Mouse (Mus musculus): ENCODE data around the gene Fbxl16. TPM values are rescaled to one million over a fixed set of nuclear protein-coding genes. Genes with fewer than 3 reads are reported as not detected.

Fbxl16 gene
- polyA plus RNA-seq, 1 experiment = 3.6 TPM

GRCm38 (mm10) chr17:25775318-25776062, 33.4 kb upstream of the Fbxl16 start:
- H3K4me1 ChIP-seq (ENCODE audit: control insufficient read depth, insufficient read depth, low read length) = peaks cover 4% of the 10 kb centered on the region; the same call in 1 of the 2 replicates
- TF ChIP-seq POLR2A (IDR thresholded peaks at IDR 0.05; ENCODE audit: low read depth, low read length) (no peak), CTCF (conservative IDR thresholded peaks at IDR 0.05; ENCODE audit: insufficient read depth, insufficient read length, low read depth, low read length) (no peak)
- no peak overlapping the region for H3K27ac ChIP-seq (ENCODE audit: insufficient read depth, low read depth, low read length)
- peak; percentile 69 for DNase-seq
- H3K27me3 ChIP-seq (replicated peaks; ENCODE audit: control insufficient read depth, insufficient read depth, low read length) = no peaks in the 10 kb centered on the region
- 43% methylated on average over 10 of the region's 10 CpGs for whole genome bisulfite sequencing
- H3K4me3 ChIP-seq (ENCODE audit: insufficient read depth, low read depth, low read length) = no peak overlapping the region
- H3K36me3 ChIP-seq (ENCODE audit: control insufficient read depth, insufficient read depth, low read length) = no peaks in the 10 kb centered on the region

- H3K4me1 ChIP-seq (ENCODE audit: control insufficient read depth, insufficient read depth, low read length) = peaks cover 4% of the 10 kb centered on the region; the same call in 1 of the 2 replicates
- H3K27ac ChIP-seq (ENCODE audit: insufficient read depth, low read depth, low read length) = no peak overlapping the region
- H3K4me3 ChIP-seq (ENCODE audit: insufficient read depth, low read depth, low read length) = no peak overlapping the region
- TF ChIP-seq POLR2A (IDR thresholded peaks at IDR 0.05; ENCODE audit: low read depth, low read length) (no peak), CTCF (conservative IDR thresholded peaks at IDR 0.05; ENCODE audit: insufficient read depth, insufficient read length, low read depth, low read length) (no peak)
- H3K36me3 ChIP-seq (ENCODE audit: control insufficient read depth, insufficient read depth, low read length) = no peaks in the 10 kb centered on the region
- no peaks in the 10 kb centered on the region for H3K27me3 ChIP-seq (replicated peaks; ENCODE audit: control insufficient read depth, insufficient read depth, low read length)
- DNase-seq = no peak
- WGBS = 96% methylated on average over 5 of the region's 5 CpGs
Observed at GRCm38 (mm10) chr17:25777948-25778347, 30.9 kb upstream of the Fbxl16 start.

DNA sequence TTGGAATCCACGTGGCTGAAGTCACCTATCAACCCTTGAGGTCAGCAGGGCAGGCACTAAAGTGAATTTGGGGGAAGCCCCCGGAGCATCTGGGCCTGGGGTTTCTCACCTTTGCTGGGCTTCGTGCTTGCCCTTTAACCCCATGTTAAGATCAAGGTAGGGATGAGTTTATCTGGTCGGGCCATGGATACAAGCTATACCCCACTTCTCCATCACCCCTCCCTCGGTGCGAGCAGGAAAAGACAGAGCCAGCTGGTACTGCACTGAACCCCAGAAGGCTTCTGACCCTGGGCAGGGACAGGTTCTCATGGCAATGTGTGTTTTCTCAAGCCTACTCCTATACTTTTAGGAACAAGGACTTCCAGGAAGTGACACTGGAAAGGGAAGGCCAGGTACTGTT, 27.5 kb upstream of the Fbxl16 start:
- no peak for DNase-seq
- 70% methylated on average over 6 of the region's 6 CpGs for WGBS
- Histone ChIP-seq H3K27me3 (replicated peaks; ENCODE audit: control insufficient read depth, insufficient read depth, low read length) (no peaks in the 10 kb centered on the region), H3K4me3 (ENCODE audit: insufficient read depth, low read depth, low read length) (no peak overlapping the region), H3K4me1 (ENCODE audit: control insufficient read depth, insufficient read depth, low read length) (no peaks in the 10 kb centered on the region), H3K36me3 (ENCODE audit: control insufficient read depth, insufficient read depth, low read length) (no peaks in the 10 kb centered on the region), H3K27ac (ENCODE audit: insufficient read depth, low read depth, low read length) (no peak overlapping the region)
- TF ChIP-seq CTCF (conservative IDR thresholded peaks at IDR 0.05; ENCODE audit: insufficient read depth, insufficient read length, low read depth, low read length) (no peak), POLR2A (IDR thresholded peaks at IDR 0.05; ENCODE audit: low read depth, low read length) (no peak)

GRCm38 (mm10) chr17:25783086-25783485, 25.8 kb upstream of the Fbxl16 start:
- TF ChIP-seq POLR2A (IDR thresholded peaks at IDR 0.05; ENCODE audit: low read depth, low read length) (no peak), CTCF (conservative IDR thresholded peaks at IDR 0.05; ENCODE audit: insufficient read depth, insufficient read length, low read depth, low read length) (no peak)
- H3K4me1 ChIP-seq (ENCODE audit: control insufficient read depth, insufficient read depth, low read length) = no peaks in the 10 kb centered on the region
- no peak overlapping the region for H3K27ac ChIP-seq (ENCODE audit: insufficient read depth, low read depth, low read length)
- DNase-seq = peak; percentile 55
- H3K36me3 ChIP-seq (ENCODE audit: control insufficient read depth, insufficient read depth, low read length) = no peaks in the 10 kb centered on the region
- 55% methylated on average over 7 of the region's 7 CpGs for WGBS
- no peaks in the 10 kb centered on the region for H3K27me3 ChIP-seq (replicated peaks; ENCODE audit: control insufficient read depth, insufficient read depth, low read length)
- H3K4me3 ChIP-seq (ENCODE audit: insufficient read depth, low read depth, low read length) = no peak overlapping the region

- no peaks in the 10 kb centered on the region for H3K4me1 ChIP-seq (ENCODE audit: control insufficient read depth, insufficient read depth, low read length)
- no peaks in the 10 kb centered on the region for H3K27me3 ChIP-seq (replicated peaks; ENCODE audit: control insufficient read depth, insufficient read depth, low read length)
- H3K36me3 ChIP-seq (ENCODE audit: control insufficient read depth, insufficient read depth, low read length) = no peaks in the 10 kb centered on the region
- 70% methylated on average over 15 of the region's 15 CpGs for WGBS
- TF ChIP-seq POLR2A (IDR thresholded peaks at IDR 0.05; ENCODE audit: low read depth, low read length) (no peak), CTCF (conservative IDR thresholded peaks at IDR 0.05; ENCODE audit: insufficient read depth, insufficient read length, low read depth, low read length) (no peak)
- DNase-seq = no peak
- no peak overlapping the region for H3K4me3 ChIP-seq (ENCODE audit: insufficient read depth, low read depth, low read length)
- no peak overlapping the region for H3K27ac ChIP-seq (ENCODE audit: insufficient read depth, low read depth, low read length)
Observed at GRCm38 (mm10) chr17:25783861-25784574, 24.9 kb upstream of the Fbxl16 start.

DNA sequence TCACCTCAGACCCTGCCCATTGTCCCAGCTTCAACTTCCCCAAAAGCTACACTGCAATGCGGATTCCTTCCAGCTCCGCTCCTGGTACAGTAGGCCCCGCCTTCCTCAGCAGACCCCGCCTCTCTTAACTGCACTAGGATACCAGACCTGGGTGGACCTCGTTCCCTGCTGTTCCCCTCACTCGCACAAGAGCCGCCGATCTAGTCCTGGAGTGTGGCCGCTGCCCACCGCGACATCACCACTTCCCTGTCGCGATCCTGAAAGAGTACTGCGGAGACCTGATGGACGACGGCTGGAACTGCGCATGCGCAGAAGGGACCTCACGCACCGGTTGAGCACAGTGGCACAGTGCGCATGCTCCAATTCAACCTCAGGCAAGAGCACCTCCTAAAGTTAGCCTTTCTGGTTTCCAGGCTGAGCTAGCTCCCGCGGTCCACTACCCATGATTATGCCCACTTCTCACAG, 23.6 kb upstream of the Fbxl16 start, which contains the start of gene Haghl:
Gene Haghl (minus strand): TSS at position 393 of the 465 bp plus-strand sequence.
- peak; percentile 97 for DNase-seq
- no peaks in the 10 kb centered on the region for H3K36me3 ChIP-seq (ENCODE audit: control insufficient read depth, insufficient read depth, low read length)
- H3K4me1 ChIP-seq (ENCODE audit: control insufficient read depth, insufficient read depth, low read length) = no peaks in the 10 kb centered on the region
- peak; percentile 41 for TF ChIP-seq POLR2A (IDR thresholded peaks at IDR 0.05; ENCODE audit: low read depth, low read length)
- TF ChIP-seq CTCF (conservative IDR thresholded peaks at IDR 0.05; ENCODE audit: insufficient read depth, insufficient read length, low read depth, low read length) = 0 out of 2 replicates have a peak, but pooled peaks have one; percentile 11
- no peaks in the 10 kb centered on the region for H3K27me3 ChIP-seq (replicated peaks; ENCODE audit: control insufficient read depth, insufficient read depth, low read length)
- WGBS = under 1% methylated on average over 23 of the region's 23 CpGs
- peak within 1 kb of the TSS; percentile 46 for H3K27ac ChIP-seq (ENCODE audit: insufficient read depth, low read depth, low read length)
- H3K4me3 ChIP-seq (ENCODE audit: insufficient read depth, low read depth, low read length) = peak within 1 kb of the TSS; percentile 67

DNA sequence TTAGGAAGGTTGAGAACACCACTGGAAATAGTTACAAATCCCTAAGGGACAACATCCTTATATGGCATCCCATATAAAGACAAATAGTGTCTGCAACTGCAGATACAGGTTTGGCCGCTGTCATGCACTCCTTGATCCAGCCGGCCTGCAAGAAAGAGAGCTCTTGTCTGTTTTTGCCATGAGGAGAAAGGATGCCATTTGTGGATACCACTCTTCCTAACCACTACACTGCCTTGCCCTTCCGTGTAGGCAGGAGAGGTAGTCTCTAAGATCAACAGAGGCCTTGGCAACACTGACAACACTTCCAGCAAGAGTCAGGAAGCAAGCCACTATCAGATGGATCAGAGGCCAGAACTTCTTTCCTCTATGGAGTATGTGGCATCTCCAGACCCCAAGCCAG, 22.6 kb upstream of the Fbxl16 start, which contains the start of gene Ccdc78:
Gene Ccdc78 (plus strand): TSS at position 301 of the 400 bp plus-strand sequence.
- no peak for TF ChIP-seq POLR2A (IDR thresholded peaks at IDR 0.05; ENCODE audit: low read depth, low read length)
- no peak for TF ChIP-seq CTCF (conservative IDR thresholded peaks at IDR 0.05; ENCODE audit: insufficient read depth, insufficient read length, low read depth, low read length)
- H3K27ac ChIP-seq (ENCODE audit: insufficient read depth, low read depth, low read length) = no peak within 1 kb of the TSS
- no peak for DNase-seq
- H3K36me3 ChIP-seq (ENCODE audit: control insufficient read depth, insufficient read depth, low read length) = no peaks in the 10 kb centered on the region
- H3K4me3 ChIP-seq (ENCODE audit: insufficient read depth, low read depth, low read length) = peak within 1 kb of the TSS; percentile 67
- no peaks in the 10 kb centered on the region for H3K27me3 ChIP-seq (replicated peaks; ENCODE audit: control insufficient read depth, insufficient read depth, low read length)
- H3K4me1 ChIP-seq (ENCODE audit: control insufficient read depth, insufficient read depth, low read length) = no peaks in the 10 kb centered on the region
- WGBS = 73% methylated on average over 3 of the region's 3 CpGs

Measured in kidney, adult 2 months (tissue).